Mouse (Mus musculus): Measurements from ENCODE around the gene Dctn3.

GRCm38 (mm10) chr4:41755338-41756305, 32.7 kb upstream of the Dctn3 start, which contains the start of gene Sigmar1:
- TF ChIP-seq CTCF (conservative IDR thresholded peaks at IDR 0.05; ENCODE audit: low read length) (peak; percentile 57), NANOG (IDR thresholded peaks at IDR 0.05; ENCODE audit: borderline replicate concordance, low read length) (no peak), POU5F1 (IDR thresholded peaks at IDR 0.05; ENCODE audit: borderline replicate concordance, low read length) (no peak)

Measured in E14TG2a.4 (cell line).